Mouse (Mus musculus) frontal cortex, adult 2 months (tissue): ENCODE results near the gene Cmss1. TPM values are rescaled to one million over a fixed set of nuclear protein-coding genes. Genes with fewer than 3 reads are reported as not detected.

Source experiments
- DNase-seq, 2 experiments: peaks; one replicate each; pipeline ENCODE4 v3.0.0; 2022; ENCODE audit warnings: low spot score in 1 of 2; ENCODE audit errors: extremely low spot score in 1 of 2
- polyA plus RNA-seq: library from polyadenylated mRNA; depleted of rRNA; stranded (reverse); fragments of >200 nt; gene quantifications from 2 replicates; pipeline ENCODE4 v1.2.3, GENCODE M21; 2012; rRNA removed

Gene Cmss1
- polyA plus RNA-seq: 8.8 and 9.5 TPM in 2 replicates

DNA sequence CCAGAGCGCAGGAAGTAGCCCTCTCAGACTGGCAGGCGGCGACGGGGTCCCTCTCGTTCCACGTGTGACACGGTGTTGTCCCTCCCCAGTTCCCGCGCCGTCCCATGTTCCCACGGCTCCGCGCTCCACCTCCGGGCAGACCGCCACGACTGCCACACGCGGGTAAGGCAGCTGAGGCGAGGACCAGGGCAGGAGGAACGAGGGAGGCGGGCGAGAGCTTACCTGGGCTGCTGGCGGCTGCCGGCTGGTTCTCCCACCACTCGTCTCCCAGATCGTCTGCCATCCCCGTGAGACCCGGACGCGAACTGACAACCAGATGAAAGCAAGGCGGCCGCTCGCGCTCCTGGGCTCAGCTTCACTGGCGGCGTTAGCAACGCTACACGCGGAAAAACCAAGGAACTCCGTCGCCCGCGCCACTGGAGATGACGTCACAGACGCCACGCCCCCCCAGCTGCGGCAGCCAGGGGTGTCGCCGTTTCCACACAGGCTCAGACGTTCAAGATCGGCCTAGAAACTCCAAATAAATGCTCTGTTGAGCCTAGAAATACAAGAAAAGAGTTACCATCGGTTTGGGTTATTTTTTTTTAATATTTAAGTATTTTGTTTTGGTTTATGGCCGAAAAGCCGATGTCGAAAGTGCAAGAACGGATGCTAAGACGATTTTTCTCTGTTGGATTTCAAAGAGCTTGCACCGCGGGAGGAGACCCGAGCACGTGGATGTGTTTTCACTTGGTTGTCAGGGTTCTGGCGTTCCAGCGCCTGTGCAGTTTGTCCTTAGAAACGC lies at the start of gene Cmss1:
Gene Cmss1, minus strand, starts transcription at position 421 of the 784 bp plus-strand sequence.
- DNase-seq: peak; percentile 27 to 85

DNA sequence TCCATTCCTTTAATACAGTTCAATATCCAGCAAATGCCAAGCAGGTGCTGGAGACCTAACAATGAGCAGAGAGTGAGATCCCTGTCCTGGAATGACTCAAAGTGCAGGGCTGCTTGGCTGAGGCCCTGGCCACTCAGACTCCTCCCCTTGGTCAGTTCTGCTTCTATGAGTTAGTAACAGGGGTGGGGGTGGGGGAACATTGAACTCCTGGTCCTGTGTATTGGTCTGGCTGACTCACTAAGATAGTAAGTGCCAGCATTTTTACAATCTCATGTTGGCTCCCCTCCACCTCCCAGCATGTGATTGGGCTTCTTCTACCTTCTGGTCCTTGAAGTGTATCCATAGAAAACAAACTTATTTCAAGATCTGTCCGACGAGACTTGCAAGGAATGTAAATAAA lies 43.2 kb upstream of the Cmss1 start:
- no peak for DNase-seq

DNA sequence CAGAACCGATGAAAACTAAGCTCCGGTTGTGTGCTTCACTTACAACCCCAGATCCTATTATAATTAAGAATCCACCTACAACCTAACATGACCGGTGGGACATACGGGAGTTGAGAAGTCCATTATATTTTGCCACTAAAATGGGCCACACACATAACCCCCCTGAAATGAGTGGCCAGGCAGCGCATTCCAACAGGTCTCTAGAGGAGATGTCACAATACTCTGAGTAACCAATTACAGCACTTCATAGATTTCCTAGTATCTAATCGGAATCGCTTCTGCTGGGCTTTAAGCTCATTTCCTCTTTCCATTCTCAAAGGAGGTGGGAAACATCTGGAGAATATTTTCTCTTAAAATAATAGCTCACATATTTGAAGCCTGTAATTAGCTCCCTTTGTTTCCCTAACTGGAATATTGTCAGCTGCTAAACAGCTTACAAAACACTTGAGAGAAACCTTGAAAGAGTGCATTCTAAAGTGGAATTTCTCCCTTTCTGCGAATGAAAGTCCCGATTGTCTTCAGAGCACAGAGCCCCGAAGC lies 34.8 kb upstream of the Cmss1 start:
- DNase-seq: no peak

DNA sequence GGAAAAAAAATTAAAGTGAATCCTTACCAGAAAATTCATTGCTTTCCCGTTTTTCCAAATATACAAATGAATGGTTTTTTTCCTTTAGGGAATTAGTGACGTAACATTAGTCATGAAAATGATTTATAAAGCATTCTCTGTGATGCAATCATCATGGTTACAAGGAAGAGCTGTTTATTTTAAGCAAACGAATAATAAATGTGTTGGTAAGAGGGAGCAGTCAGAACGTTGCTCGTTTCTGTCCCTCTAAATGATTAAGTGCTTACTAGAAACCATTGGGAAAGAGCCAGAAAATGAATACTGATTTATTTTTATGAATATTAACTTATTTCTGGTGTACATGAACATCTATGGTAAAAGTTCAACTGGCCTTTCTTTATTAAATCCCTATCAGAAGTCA lies 28.1 kb upstream of the Cmss1 start:
- DNase-seq: no peak

DNA sequence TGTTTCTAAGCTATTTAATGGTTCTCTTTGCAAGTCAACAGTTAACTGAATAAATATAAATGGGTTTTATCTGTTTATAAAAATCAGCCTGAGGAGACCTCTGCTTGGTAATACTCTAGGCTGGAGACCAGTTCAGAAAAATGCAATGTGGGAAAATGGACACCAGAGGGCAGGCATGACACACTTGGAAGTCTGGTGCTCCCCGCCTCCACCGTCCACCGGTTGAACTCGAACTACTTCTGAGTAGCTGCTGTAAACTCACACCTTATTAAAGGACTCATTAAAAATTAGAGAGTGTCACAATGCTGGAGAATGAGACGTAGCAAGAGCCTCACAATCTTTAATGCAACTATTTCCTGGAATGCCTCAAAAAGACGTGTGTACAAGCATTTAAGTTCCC lies 27.5 kb upstream of the Cmss1 start:
- DNase-seq: peak; percentile 49 to 89

DNA sequence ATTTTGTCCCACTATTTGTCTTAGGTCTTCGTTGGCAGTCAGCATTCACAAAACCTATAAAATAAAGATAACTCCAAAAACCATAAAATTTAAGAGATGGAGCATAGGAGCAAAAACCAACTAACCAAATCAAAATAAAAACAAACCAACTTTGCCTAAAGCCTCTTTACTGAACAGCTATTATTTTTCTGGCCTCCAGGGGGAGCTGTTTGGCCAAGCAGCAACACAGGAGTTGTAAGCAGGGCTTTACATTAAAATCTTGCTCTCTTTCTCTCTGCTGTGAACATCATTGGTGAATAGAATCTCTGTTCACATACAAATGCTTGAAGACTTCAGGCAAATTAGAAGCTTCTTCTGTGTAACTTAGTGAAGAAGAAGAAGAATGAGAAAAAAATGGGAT lies 5.1 kb upstream of the Cmss1 start:
- DNase-seq: peak in 1 of 2 experiments; percentile 73

DNA sequence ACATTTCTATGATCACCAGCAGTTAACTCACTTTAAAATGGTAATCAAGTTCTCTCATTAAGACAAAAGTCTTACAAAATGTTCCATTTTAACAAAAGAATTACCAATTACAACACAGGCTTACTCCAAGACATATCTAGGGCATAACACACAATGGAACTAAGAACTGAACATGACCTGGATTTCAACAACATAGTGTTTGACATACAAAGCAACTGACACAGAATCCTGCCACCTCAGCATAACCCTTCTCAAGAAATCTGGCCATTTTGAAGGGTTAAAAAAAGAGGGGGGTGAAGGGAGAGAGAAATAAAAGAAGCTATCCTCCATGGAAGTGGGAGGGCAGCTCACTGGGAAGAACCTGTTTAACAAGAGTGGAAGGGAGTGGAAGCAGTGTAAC lies 5.6 kb downstream of the Cmss1 start:
- DNase-seq: no peak

DNA sequence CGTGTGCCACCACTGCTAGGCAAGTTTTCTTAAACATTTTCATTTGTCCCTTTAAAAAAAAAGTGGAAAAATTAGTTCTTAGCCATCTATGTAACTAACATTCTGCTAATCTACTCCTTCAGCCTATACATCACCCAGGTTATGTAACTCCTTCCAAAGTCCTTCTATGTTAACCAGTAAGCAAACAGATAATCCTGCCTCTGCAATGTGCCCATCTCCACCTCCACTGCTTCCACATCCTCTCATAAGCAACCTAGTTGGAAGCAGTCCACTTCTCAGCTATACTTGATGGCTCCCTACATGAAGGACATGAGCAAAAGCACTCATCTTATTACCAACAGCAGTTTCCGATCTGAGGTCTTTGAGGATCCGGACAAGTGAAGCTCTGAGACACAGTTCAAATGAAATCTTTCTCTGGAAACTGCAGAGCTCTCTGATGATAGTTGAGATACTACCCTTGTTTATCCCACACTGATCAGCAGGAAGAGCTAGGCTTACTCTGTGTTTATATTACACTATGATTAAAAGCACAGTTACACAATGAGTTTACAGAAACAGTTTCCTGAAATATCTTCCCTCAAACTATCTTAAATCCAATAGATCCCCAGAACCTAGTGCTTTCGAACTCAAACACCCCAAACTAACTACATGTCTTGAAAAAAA lies 9.2 kb downstream of the Cmss1 start:
- no peak for DNase-seq

DNA sequence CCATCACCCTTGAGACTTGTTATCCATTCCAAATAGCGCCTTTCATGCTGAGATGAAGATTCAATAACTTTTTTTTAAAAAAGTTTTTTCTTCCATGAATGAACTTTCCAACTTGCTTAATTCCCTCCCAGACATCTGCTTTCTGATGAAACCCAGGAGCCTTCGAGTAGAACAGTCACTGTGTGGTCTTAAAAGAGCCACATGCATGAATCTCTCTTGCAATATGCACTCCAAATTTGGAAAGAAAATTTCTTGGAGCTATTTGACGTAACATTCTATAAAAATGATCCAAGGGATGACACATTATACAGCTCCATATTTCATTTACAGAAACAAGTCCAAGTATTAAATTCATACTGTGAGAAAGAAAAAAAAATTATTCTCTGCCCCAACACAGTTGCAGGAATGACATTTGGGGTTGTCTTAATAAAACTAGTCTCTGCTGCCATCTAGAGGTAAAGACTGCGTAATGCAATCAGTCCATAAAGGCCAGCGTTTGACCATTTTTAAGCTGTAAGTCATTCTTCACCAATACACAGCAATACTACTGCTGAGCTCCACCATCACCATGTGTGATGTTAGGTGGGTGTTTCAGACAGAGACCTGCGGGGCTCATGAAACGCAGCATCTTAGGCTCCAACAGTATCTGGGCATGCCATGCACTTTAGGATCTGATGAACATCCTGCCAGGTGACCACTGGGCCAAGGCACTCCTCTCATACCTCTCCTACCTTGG lies 13.1 kb downstream of the Cmss1 start:
- DNase-seq: peak; percentile 26 to 75

DNA sequence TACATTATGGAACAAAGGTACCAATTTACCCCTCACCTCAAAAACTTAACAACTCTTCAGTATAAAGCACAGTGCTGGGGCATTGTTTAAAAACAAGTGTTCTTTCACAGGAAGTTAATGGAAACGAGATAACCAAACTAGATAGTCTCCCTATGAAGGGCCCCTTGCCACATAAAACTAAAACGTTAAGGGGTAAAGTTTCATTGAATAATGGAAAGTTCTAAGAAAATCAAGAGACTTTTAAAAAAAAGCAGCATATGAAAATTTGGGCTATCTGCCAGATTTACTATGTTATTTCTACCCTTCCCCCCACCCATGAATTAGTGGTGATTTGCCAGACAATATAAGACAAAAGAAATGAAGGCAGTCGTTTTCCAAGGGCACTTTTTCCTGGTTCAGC lies 21.5 kb downstream of the Cmss1 start:
- no peak for DNase-seq

DNA sequence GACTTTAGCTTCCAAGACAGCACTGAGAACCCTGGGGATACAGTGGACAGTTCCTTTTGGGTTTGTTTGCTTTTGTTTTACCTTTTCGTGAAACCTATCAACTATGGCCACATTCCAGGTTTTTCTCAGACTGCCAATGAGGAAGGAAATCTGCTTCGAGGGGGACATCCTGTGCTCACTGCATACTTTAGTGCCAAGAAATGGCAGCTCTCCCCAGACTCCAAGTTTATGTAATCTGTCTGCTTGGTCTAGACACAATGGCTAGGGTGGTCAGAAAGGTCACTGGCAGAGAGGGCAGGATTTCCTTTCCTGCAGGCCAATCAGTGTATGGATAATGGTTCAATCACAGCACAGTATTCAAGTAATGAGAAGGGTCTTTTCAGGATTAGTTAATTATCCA lies 24.7 kb downstream of the Cmss1 start:
- no peak for DNase-seq

DNA sequence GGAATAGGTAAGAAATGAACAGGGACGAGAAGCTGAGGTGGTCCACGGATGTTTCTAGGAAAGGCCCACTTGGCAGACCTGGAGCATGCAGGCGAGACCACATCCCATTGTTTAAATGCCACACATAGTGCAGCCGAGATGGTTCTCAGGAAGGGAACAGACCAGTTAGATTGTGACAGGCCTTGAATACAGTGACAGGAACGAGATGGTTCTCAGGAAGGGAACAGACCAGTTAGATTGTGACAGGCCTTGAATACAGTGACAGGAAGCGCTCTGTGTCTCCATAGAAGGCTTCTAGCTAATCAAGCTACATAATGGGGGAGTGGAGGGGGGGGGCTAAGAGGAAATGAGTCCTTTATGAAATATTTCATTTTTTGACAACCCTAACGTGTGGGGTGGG lies 26.6 kb downstream of the Cmss1 start:
- no peak for DNase-seq

DNA sequence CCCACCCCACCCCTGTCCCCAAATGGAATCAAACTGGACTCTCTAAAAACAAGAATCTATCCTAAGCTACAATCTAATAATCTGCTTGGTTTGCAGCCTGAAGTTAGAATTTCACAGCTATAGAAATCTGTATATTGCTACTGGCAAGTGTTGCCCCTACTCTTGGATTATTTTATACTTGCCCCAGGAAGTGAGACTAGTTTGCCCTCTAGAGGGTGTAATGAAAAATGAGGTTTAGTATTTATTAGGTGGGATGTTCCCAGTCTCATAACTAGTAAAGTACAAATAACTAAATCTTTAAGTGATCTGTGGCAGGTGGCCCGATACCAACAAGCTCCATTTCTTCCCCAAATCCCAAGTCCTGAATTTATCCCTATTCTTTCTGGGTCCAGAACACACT lies 29.1 kb downstream of the Cmss1 start:
- DNase-seq: no peak

DNA sequence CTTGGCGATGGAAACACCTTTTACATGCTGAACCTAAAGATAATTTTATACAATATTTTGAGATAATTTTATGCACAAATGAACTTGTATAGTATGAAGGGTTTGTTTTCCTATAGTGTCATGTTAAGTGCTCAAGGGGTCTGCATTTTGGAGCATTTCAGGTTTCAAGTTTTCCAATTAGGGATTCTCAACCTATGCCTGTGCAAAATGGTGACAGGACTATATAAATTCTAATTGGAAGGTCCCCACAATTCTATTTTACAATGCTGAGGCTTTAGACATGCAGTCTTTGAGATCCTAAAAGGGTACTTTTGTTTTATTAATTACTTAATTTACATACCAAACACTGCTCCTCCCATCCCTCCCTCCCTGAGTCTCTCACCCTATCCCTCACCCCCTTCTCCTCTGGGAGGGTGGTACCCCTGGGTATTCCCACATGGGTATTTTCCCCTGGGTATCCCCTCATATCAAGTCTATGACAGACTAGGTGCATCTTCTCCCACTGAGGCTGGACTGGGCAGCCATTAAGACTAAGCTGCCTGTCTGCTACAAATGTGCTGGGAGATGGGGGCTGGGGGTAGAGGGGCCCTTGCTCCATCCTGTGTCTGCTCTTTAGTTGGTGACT lies 30.8 kb downstream of the Cmss1 start:
- no peak for DNase-seq

DNA sequence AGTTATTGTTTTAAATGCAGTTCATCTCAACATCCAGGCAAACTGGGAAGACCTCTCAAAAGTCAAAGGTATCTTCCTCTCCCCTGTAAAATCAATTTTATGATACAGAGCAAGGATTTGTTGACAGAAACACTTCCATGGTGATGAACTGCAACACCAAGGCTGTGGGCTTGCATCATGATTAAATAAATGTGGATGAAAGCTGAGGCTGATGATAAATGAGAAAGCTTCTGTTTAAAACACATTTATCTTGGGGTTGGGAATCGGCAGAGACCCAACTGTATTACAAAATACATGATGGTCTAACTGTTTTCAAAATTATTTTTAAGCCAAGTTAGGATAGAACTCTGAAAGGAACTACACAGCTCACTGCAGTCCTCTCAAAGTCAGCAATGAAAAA lies 32.8 kb downstream of the Cmss1 start:
- DNase-seq: no peak

DNA sequence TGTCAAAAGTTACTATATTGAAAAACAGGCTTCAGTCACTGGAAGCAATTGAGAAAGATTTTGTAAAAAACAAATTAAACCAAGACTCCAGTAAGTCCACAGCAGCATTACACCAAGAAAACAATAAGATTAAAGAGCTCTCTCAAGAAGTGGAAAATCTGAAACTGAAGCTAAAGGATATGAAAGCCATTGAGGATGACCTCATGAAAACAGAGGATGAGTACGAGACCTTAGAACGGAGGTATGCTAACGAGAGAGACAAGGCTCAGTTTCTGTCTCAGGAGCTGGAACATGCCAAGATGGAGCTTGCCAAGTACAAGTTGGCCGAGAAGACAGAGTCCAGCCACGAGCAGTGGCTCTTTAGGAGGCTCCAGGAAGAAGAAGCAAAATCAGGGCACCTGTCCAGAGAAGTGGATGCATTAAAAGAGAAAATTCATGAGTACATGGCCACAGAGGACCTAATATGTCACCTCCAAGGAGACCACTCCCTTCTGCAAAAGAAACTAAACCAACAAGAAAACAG lies 35.8 kb downstream of the Cmss1 start:
- DNase-seq: no peak

DNA sequence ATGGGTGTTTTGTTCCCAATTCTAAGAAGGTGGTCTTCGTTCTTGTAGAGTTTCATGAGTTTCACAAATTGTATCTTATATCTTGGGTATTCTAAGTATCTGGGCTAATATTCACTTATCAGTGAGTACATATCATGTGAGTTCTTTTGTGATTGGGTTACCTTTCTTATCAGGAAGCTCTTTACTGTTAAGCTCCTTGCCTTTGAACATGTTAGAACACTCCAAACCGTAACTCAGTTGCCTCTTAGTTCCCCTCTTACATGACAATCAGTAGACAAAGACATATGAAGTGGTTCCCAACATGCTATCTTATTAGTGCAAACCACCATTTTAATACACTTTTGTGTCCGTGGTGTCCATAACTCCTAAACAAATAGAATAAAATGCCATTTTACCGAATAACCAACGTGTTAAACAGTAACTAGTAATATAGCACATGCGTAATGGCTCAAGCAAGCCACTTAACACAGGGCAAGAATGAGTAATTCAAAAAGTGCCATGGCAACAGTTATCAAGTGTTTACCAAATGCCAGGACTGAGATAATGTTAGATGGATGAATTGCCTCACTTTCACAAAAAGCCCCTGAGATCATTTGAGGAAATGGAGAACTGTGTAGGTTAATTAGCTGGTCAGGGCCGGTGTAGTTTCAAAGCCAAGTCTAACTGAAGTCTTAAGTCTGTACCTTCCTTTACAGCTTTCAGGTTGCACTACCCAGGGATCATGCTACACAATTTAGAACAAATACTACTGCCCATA lies 37.8 kb downstream of the Cmss1 start:
- DNase-seq: no peak

DNA sequence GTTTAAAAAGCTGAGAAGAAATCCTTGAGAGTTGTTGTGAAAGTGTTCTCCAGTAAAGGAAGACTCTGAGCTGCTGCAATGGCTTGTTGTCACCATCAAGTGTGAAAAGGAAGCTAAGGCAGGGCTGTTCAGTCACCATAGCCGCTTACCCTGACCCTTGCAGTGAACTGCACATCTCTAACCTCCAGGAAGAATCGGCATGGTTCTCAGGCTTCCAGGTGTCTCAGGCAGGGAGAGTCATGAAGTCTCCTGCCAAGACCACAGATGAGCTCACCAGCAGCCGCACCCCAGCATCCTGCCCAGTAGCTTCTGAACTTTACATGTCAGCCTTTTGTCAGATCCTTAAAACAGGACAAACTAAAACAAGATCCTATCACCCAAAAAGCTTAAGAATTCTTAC lies 40.4 kb downstream of the Cmss1 start:
- DNase-seq: no peak

DNA sequence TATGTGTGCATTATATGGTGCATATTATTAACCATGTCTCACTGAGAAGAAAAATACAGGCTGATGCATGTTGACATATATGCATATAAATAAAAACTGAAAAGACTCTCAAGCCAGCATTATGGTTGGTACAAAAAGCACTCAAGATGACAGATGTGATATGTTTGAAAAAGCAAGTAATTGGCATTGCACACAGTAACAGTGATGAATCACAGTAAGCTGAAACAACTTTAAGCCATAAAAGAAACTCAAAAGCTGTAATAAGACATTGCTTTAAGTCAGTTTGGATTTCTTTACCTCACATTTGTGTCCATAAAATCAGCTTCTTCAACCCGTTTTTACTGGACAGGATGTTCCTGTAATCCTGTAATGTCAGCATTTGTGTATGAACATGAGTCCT lies 41.9 kb downstream of the Cmss1 start:
- DNase-seq: no peak

DNA sequence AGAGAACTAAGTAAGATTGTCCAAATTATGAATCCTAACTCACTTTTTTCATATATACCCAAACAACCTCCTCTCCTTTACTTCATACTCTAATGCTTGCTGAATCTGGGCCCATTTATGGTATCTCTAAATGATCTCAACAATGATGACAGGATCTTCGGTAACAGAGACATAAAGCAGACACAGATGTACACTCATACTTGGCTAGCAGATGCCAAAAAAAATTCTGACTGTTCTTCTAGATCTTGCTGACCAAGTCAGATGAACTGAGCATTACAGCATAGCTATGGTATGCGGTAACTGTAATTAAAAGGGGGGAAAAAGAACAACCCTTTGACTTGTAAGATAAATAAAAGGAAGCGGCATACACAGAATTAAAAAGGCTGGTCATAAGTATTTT lies 43.2 kb downstream of the Cmss1 start:
- DNase-seq: no peak
